In the genomic region with DNA sequence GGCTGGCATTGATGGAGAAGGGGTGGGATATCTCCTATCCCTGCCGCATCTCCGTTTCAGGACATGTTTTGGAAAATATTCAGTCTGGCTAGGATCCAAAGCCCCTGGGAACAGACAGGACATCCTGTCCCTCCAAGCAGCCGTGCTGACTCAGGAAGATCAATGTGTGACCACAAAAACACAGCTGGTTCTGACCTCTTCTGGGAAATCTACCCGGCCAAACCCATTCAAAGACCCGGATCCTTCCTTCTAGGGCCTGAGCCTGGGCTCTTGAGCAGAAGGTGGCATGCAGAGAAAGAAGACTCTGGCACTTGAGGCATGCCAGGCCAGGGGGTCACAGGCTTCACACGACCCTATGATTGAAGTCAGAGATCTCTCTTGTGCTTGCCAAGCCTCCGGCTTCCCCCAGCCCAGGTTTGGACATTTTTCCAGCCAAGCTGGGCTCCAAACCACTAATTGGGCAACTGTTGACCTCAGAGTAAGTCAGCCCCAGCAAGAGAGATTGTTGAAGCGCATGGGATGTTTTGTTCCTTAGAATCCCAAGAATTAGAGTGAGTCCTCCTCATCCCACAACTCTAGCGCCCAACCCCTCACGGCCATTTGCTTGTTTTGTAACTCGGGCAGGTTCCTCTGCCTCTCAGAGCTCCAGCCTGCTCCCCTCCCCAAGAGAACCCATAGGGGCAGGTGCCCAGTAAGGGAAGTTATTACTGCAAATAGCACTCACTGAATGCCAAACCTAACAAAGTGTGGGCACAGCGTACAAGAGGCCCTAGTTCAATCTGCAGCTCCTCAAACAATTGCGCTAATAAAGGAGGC, we compare ENCODE assay signal across 8 mouse cellular contexts. TPM values are rescaled to one million over a fixed set of nuclear protein-coding genes. Genes with fewer than 3 reads are reported as not detected.
DNase-seq lines count a peak whose midpoint lies in the region; ATAC-seq and TF ChIP-seq lines count a peak whose summit lies in the region.

No protein-coding gene starts in this region.

- no peaks in the 10 kb centered on the region for H3K27me3 ChIP-seq in heart, embryonic 12.5 days (replicated peaks)
- H3K27me3 ChIP-seq in stomach, postnatal 0 days (ENCODE audit: control insufficient read depth, insufficient read depth, low read length) = no peaks in the 10 kb centered on the region

- ATAC-seq in heart, embryonic 12.5 days (ENCODE audit: insufficient number of reproducible peaks, low FRiP score) = peak; percentile 68
- ATAC-seq in stomach, postnatal 0 days (ENCODE audit: low FRiP score, low TSS enrichment) = peak; percentile 47; the same call in 1 of the 2 replicates

- no peak overlapping the region for H3K9ac ChIP-seq in heart, embryonic 12.5 days
- no peak overlapping the region for H3K9ac ChIP-seq in stomach, postnatal 0 days (ENCODE audit: low read length)

- WGBS in heart, embryonic 12.5 days = 63% methylated on average over 13 of the region's 13 CpGs
- 57% methylated on average over 13 of the region's 13 CpGs for WGBS in stomach, postnatal 0 days

- TF ChIP-seq CTCF in stomach, postnatal 0 days (IDR thresholded peaks at IDR 0.05; ENCODE audit: low read depth) = no peak

- no peaks in the 10 kb centered on the region for H3K9me3 ChIP-seq in heart, embryonic 12.5 days (replicated peaks)
- H3K9me3 ChIP-seq in stomach, postnatal 0 days (ENCODE audit: control insufficient read depth, low read length) = no peaks in the 10 kb centered on the region

- H3K4me2 ChIP-seq in heart, embryonic 12.5 days = no peak overlapping the region
- H3K4me2 ChIP-seq in stomach, postnatal 0 days (replicated peaks; ENCODE audit: low read depth) = no peak overlapping the region

- peak; percentile 67 for TF ChIP-seq EP300 in stomach, postnatal 0 days (optimal IDR thresholded peaks at IDR 0.05)

- H3K4me3 ChIP-seq in heart, embryonic 12.5 days = no peak overlapping the region
- no peak overlapping the region for H3K4me3 ChIP-seq in stomach, postnatal 0 days (ENCODE audit: low read depth, low read length)

- peak overlapping the region; percentile 55 for H3K27ac ChIP-seq in heart, embryonic 12.5 days (ENCODE audit: poor library complexity, severe bottlenecking)
- H3K27ac ChIP-seq in stomach, postnatal 0 days (replicated peaks) = peak overlapping the region; percentile 71

- no peaks in the 10 kb centered on the region for H3K36me3 ChIP-seq in heart, embryonic 12.5 days
- no peaks in the 10 kb centered on the region for H3K36me3 ChIP-seq in stomach, postnatal 0 days (ENCODE audit: control insufficient read depth, insufficient read depth, low read length)

- H3K4me1 ChIP-seq in heart, embryonic 12.5 days (replicated peaks) = peaks cover 17% of the 10 kb centered on the region; the same call in 1 of the 2 replicates
- no peaks in the 10 kb centered on the region for H3K4me1 ChIP-seq in stomach, postnatal 0 days (replicated peaks; ENCODE audit: control insufficient read depth, insufficient read depth)

- peak; percentile 84 to 85 for DNase-seq in adrenal gland, adult (ENCODE audit: inconsistent age in 2 of 2, low spot score in 1 of 2)
- DNase-seq in adrenal gland, postnatal 4 days (ENCODE audit: low spot score in 2 of 2) = no peak
- peak; percentile 72 for DNase-seq in adrenal gland, adult 2 months
- peak; percentile 32 to 62 for DNase-seq in kidney, postnatal 4 days
- DNase-seq in stomach, postnatal 0 days (ENCODE audit: low spot score) = no peak
- no peak for DNase-seq in left cerebral cortex, adult 18-20 months (ENCODE audit: low spot score in 2 of 2)
- DNase-seq in cerebellum, postnatal 4 days (ENCODE audit: low spot score in 2 of 2) = no peak

RNA-seq across cellular contexts. Expression of gene Ttpal, which starts 5.8 kb away (rescaled TPM):
- total RNA-seq in adrenal gland, postnatal 4 days (2021) = 10 to 100 TPM; 27.9 to 30.5 TPM
- 10 to 100 TPM; 25.6 to 27.0 TPM for total RNA-seq in adrenal gland, adult 2 months (2021)
- polyA plus RNA-seq in adrenal gland, adult 2 months (2012; rRNA removed) = 27.3 and 32.3 TPM in 2 replicates
- 26.9 and 27.8 TPM in 2 replicates for polyA plus RNA-seq in heart, embryonic 12.5 days (2016; fragmentation: Nextera tagmentation; extraction: Ambion mirVana)
- 19.9 and 20.8 TPM in 2 replicates for polyA plus RNA-seq in stomach, postnatal 0 days (2015; fragmentation: Nextera tagmentation; extraction: Ambion mirVana)
- 10 to 100 TPM; 66.3 to 68.8 TPM for total RNA-seq in left cerebral cortex, adult 18-20 months (2021)

RNA-seq across cellular contexts. Expression of gene Serinc3, which starts 48.7 kb away (rescaled TPM):
- 100 to 1,000 TPM; 413 to 434 TPM for total RNA-seq in adrenal gland, postnatal 4 days (2021)
- total RNA-seq in adrenal gland, adult 2 months (2021) = 100 to 1,000 TPM; 482 to 621 TPM
- 402 and 442 TPM in 2 replicates for polyA plus RNA-seq in adrenal gland, adult 2 months (2012; rRNA removed)
- 67.7 and 76.7 TPM in 2 replicates for polyA plus RNA-seq in heart, embryonic 12.5 days (2016; fragmentation: Nextera tagmentation; extraction: Ambion mirVana)
- 35.8 and 36.4 TPM in 2 replicates for polyA plus RNA-seq in stomach, postnatal 0 days (2015; fragmentation: Nextera tagmentation; extraction: Ambion mirVana)
- 100 to 1,000 TPM; 223 to 236 TPM for total RNA-seq in left cerebral cortex, adult 18-20 months (2021)

Comparison
In these comparisons a context has a peak if more than half of its experiments do, and no peak if none do; other contexts are left out.
1. DNase-seq: peak in adrenal gland, adult (2 of 2), adrenal gland, adult 2 months (single experiment) and kidney, postnatal 4 days (2 of 2); none in adrenal gland, postnatal 4 days (0 of 2), stomach, postnatal 0 days (single experiment), left cerebral cortex, adult 18-20 months (0 of 2) and cerebellum, postnatal 4 days (0 of 2).